Mouse (Mus musculus) C2C12 (cell line): Measurements from ENCODE around the gene Hltf. TPM values are rescaled to one million over a fixed set of nuclear protein-coding genes. Genes with fewer than 3 reads are reported as not detected.

Experiments used
- H3K27me3 ChIP-seq: one replicate; pipeline ENCODE4 v1.6.1; 2011; ENCODE audit not compliant: control insufficient read depth, insufficient read depth, insufficient read length
- H3K36me3 ChIP-seq: one replicate; pipeline ENCODE4 v1.6.1; 2011; ENCODE audit not compliant: control insufficient read depth, insufficient read depth
- H3K4me3 ChIP-seq: one replicate; pipeline ENCODE4 v1.5.1; 2011; ENCODE audit warnings: mild to moderate bottlenecking, control low read depth; ENCODE audit not compliant: poor library complexity, insufficient read depth, severe bottlenecking
- H3K79me2 ChIP-seq: one replicate; pipeline ENCODE4 v1.6.1; 2011; ENCODE audit not compliant: control insufficient read depth, insufficient read depth
- H3K79me3 ChIP-seq: one replicate; pipeline ENCODE4 v1.6.1; 2011; ENCODE audit warnings: low read depth, control low read depth
- H3ac ChIP-seq: one replicate; pipeline ENCODE3; 2011; ENCODE audit warnings: low read depth; ENCODE audit not compliant: control insufficient read depth, insufficient read length
- CEBPB ChIP-seq: IDR thresholded peaks from one replicate; pipeline ENCODE4 v1.6.1; 2011; ENCODE audit warnings: low read depth, mild to moderate bottlenecking, control low read depth, moderate library complexity
- CTCF ChIP-seq: IDR thresholded peaks from one replicate; pipeline ENCODE4 v1.5.1; 2011; ENCODE audit not compliant: control insufficient read depth, insufficient read depth, insufficient read length
- FOSL1 ChIP-seq: IDR thresholded peaks from one replicate; pipeline ENCODE4 v1.8.0; 2011; ENCODE audit warnings: mild to moderate bottlenecking, low read length; ENCODE audit not compliant: poor library complexity, insufficient read depth, severe bottlenecking
- MAX ChIP-seq: IDR thresholded peaks from one replicate; pipeline ENCODE4 v1.6.1; 2011; ENCODE audit warnings: mild to moderate bottlenecking, control low read depth
- MYOD1 ChIP-seq: IDR thresholded peaks from one replicate; pipeline ENCODE4 v1.6.1; 2011; ENCODE audit warnings: low read depth; ENCODE audit not compliant: control insufficient read depth, insufficient read length
- MYOG ChIP-seq: IDR thresholded peaks from one replicate; pipeline ENCODE4 v1.6.1; 2011; ENCODE audit not compliant: control insufficient read depth, insufficient read length; ENCODE audit errors: extremely low read depth
- USF1 ChIP-seq: IDR thresholded peaks from one replicate; pipeline ENCODE4 v1.6.1; 2011; ENCODE audit warnings: low read depth, mild to moderate bottlenecking, control low read depth, moderate library complexity
- polyA plus RNA-seq: library from polyadenylated mRNA; unstranded; fragments of >200 nt; fragmentation: generic; extraction: Trizol; gene quantifications from one replicate; pipeline ENCODE4 v1.2.1, GENCODE M21; 2012; ENCODE audit warnings: missing spikeins

The Hltf gene
- polyA plus RNA-seq, 1 experiment = 1.9 TPM

DNA sequence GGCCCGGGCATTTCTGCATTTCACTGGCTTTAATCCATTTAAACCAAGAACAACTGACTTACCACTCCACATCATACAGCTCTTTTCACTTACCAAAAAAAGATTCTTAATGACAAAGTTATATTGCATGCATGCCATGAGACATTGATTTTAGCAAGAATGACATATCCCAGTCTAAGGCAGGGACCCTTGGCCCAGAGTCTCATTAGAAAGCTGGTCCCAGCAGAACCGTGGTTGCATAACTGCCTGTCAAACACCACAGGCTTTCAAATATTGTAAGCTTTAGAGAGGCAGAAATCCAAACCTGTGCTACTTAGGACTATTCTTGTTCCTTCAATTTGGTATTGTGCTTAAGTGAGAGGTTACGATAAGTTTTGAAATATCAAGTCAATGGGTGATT lies 86.1 kb downstream of the Hltf start:
- Histone ChIP-seq H3K27me3 (no peaks in the 10 kb centered on the region), H3K79me2 (no peaks in the 10 kb centered on the region), H3K79me3 (no peaks in the 10 kb centered on the region), H3K4me3 (no peak overlapping the region), H3ac (no peak overlapping the region), H3K36me3 (no peaks in the 10 kb centered on the region)
- TF ChIP-seq FOSL1 (no peak), CTCF (no peak)

- Histone ChIP-seq H3K79me2 (no peaks in the 10 kb centered on the region), H3K36me3 (peaks cover under 1% of the 10 kb centered on the region), H3K27me3 (no peaks in the 10 kb centered on the region), H3K79me3 (no peaks in the 10 kb centered on the region), H3ac (no peak overlapping the region), H3K4me3 (no peak overlapping the region)
- TF ChIP-seq MYOG (no peak), CTCF (no peak), FOSL1 (no peak), CEBPB (no peak), USF1 (no peak)
These were observed 86.8 kb downstream of the Hltf start for GRCm38 (mm10) chr3:20144401-20144800.

DNA sequence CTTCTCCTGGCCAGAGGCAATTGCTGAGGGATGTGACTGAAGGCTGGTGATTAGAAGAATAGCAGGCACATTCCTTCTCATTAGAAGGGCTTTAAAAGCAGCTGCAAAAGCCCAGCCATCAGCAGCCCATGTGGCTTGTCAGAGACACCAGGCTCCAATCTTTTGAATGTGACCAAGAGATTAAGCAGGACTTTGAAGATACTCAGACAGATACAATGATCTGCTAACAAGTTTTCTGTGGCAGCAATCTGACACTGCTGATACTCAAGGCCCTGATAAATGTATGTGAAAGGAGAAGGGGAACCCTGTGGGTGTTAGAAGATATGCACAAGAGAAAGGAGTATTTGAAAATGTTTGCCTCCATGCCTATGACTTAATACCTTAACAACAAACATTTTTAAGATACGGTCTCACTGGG lies 88.1 kb downstream of the Hltf start:
- H3K4me3 ChIP-seq = no peak overlapping the region
- peaks cover 4% of the 10 kb centered on the region for H3K36me3 ChIP-seq
- H3K79me3 ChIP-seq = no peaks in the 10 kb centered on the region
- no peaks in the 10 kb centered on the region for H3K79me2 ChIP-seq
- H3ac ChIP-seq = no peak overlapping the region
- no peak for TF ChIP-seq USF1
- TF ChIP-seq MAX = no peak
- no peak for TF ChIP-seq CEBPB
- TF ChIP-seq CTCF = no peak
- no peak for TF ChIP-seq MYOG
- TF ChIP-seq MYOD1 = no peak
- no peak for TF ChIP-seq FOSL1
- no peaks in the 10 kb centered on the region for H3K27me3 ChIP-seq

GRCm38 (mm10) chr3:20146884-20147395 lies 89.3 kb downstream of the Hltf start:
- TF ChIP-seq FOSL1 = no peak
- TF ChIP-seq CEBPB = no peak
- TF ChIP-seq CTCF = no peak
- no peak for TF ChIP-seq MAX
- TF ChIP-seq MYOD1 = no peak
- no peak for TF ChIP-seq MYOG
- no peak for TF ChIP-seq USF1
- Histone ChIP-seq H3K36me3 (peaks cover 4% of the 10 kb centered on the region), H3K79me2 (no peaks in the 10 kb centered on the region), H3K79me3 (no peaks in the 10 kb centered on the region), H3K27me3 (no peaks in the 10 kb centered on the region), H3ac (no peak overlapping the region), H3K4me3 (no peak overlapping the region)

- Histone ChIP-seq H3K79me2 (no peaks in the 10 kb centered on the region), H3K27me3 (no peaks in the 10 kb centered on the region), H3K36me3 (peaks cover 4% of the 10 kb centered on the region), H3K4me3 (no peak overlapping the region), H3K79me3 (no peaks in the 10 kb centered on the region), H3ac (no peak overlapping the region)
- TF ChIP-seq MYOG = no peak
- no peak for TF ChIP-seq USF1
- no peak for TF ChIP-seq CTCF
- TF ChIP-seq MYOD1 = no peak
- no peak for TF ChIP-seq MAX
- TF ChIP-seq CEBPB = no peak
- no peak for TF ChIP-seq FOSL1
These were observed 90.0 kb downstream of the Hltf start for GRCm38 (mm10) chr3:20147647-20148046.

DNA sequence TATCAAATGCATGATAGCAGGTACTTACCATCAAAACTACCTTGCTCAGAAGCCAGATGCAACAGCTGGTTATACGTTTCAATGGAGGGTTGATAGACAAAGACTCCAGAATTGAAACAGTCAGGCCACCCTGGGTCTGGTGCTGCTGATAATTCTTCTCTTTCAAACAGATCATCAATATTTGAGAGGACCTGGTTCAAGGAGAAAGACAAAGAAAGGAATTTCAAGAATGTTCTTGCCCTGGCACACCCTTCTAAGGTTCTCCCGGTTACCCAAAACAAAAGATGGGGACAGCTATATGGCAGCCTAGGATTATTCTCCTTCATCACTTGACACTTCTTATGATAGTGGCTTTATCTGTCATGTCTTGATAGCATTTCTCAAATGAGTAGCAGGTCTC lies 92.9 kb downstream of the Hltf start:
- H3K36me3 ChIP-seq = peaks cover 4% of the 10 kb centered on the region
- H3K79me3 ChIP-seq = no peaks in the 10 kb centered on the region
- TF ChIP-seq MAX (no peak), CEBPB (no peak), USF1 (no peak), MYOD1 (no peak), CTCF (no peak), MYOG (no peak), FOSL1 (no peak)
- no peaks in the 10 kb centered on the region for H3K27me3 ChIP-seq
- no peaks in the 10 kb centered on the region for H3K79me2 ChIP-seq
- H3K4me3 ChIP-seq = no peak overlapping the region
- no peak overlapping the region for H3ac ChIP-seq
